Mouse (Mus musculus) gastrocnemius, adult 8-10 months (tissue): ENCODE measurements around the gene Scrn3. TPM values are rescaled to one million over a fixed set of nuclear protein-coding genes. Genes with fewer than 3 reads are reported as not detected.

Experiments used
- DNase-seq, 2 experiments: peaks; one replicate each; pipeline ENCODE4 v3.0.0; 2022; ENCODE audit warnings: low spot score in 2 of 2
- total RNA-seq, 4 experiments: library from RNA; stranded (reverse); gene quantifications; 2 replicates each; pipeline ENCODE4 v1.2.4; 2022

Gene Scrn3
- 10 to 100 TPM; 57.9 to 59.9 (median 58.6) TPM for total RNA-seq

GRCm38 (mm10) chr2:73312152-73313116, at the start of gene Scrn3, which contains the start of gene Cir1:
TSS of gene Scrn3 (plus strand) at chr2:73312601.
TSS of gene Cir1 (minus strand) at chr2:73312701.
- peak; percentile 88 to 93 for DNase-seq

DNA sequence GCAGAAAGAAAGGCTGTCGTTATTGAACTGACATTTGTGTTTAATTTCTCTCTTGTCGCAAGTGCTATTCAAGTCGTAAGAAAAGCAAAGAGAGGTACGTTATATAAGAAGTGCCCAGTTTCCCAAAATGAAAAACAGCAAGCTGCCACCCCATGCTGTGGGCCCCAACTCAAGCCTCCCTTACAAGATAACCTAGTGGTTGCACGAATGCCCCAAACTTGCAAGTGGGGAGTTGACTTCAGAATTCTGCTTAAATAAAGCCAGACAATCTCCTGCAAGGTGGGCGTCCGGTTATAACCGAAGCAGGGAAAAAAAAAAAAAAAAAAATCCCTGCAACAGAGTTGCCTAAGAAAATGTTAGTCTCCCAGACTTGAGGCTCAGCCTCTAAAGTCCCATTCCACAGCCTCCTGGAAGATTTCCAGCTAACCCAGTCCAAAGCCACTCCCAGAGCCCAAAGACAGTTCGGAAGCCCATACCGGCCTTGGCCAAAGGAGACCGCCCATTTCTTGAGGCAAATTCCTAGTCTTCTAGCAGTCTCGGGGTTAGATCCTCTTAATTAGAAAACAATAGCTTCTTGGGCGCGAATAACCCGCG, 49.1 kb upstream of the Scrn3 start:
- no peak for DNase-seq

- no peak for DNase-seq
Measured at GRCm38 (mm10) chr2:73263794-73264610, 48.4 kb upstream of the Scrn3 start.

- DNase-seq, result no peak
Measured at GRCm38 (mm10) chr2:73264611-73265195, 47.7 kb upstream of the Scrn3 start.

- no peak for DNase-seq
Measured at GRCm38 (mm10) chr2:73266011-73266410, 46.4 kb upstream of the Scrn3 start.

DNA sequence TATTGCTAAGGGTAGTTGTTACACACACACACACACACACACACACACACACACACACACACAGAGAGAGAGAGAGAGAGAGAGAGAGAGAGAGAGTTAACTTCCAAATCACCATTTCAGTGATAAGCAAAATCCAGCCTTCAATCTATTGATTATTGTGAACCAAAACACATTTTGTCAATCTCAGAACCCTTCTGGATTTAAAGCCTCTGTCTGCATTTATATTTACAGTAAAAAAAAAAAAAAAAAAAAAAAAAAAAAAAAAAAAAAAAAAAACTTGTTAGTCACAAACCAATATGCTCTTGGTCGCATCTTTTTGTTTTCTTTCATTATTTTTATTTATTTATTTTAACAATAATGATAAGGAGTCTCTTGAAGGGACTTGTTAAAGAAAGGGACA, 45.8 kb upstream of the Scrn3 start:
- no peak for DNase-seq

GRCm38 (mm10) chr2:73267231-73267630, 45.2 kb upstream of the Scrn3 start:
- DNase-seq, result no peak

- DNase-seq, result no peak
Measured at GRCm38 (mm10) chr2:73267818-73268217, 44.6 kb upstream of the Scrn3 start.

- DNase-seq, result no peak
Measured at GRCm38 (mm10) chr2:73268281-73268680, 44.1 kb upstream of the Scrn3 start.

GRCm38 (mm10) chr2:73268836-73269395, 43.5 kb upstream of the Scrn3 start:
- no peak for DNase-seq

GRCm38 (mm10) chr2:73269666-73270065, 42.7 kb upstream of the Scrn3 start:
- DNase-seq, result no peak

DNA sequence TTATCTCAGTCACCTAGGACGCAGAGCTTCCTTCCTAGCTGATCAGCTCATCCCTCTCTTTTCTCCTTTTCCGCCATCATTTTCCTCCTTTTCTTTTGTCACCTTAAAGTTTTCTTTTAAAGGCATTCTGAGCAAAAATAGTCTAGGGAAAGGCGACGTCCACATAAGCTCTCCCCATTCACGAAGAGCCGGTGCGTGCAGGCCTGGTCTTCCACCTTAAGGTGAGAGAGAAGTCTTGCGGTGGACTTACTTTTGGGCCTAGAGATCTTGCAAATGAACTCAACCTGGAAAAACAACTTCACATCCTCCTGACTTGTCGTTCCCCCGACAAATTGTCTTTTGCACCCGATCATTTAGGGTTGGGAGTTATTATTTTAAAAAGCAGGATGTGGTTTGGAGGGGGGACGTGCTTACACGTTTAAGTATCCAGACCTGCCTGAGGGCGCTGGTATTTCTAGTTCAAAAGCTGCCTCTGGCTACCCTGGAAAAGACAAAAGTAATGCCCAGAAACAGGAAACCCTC, 42.3 kb upstream of the Scrn3 start:
- no peak for DNase-seq

DNA sequence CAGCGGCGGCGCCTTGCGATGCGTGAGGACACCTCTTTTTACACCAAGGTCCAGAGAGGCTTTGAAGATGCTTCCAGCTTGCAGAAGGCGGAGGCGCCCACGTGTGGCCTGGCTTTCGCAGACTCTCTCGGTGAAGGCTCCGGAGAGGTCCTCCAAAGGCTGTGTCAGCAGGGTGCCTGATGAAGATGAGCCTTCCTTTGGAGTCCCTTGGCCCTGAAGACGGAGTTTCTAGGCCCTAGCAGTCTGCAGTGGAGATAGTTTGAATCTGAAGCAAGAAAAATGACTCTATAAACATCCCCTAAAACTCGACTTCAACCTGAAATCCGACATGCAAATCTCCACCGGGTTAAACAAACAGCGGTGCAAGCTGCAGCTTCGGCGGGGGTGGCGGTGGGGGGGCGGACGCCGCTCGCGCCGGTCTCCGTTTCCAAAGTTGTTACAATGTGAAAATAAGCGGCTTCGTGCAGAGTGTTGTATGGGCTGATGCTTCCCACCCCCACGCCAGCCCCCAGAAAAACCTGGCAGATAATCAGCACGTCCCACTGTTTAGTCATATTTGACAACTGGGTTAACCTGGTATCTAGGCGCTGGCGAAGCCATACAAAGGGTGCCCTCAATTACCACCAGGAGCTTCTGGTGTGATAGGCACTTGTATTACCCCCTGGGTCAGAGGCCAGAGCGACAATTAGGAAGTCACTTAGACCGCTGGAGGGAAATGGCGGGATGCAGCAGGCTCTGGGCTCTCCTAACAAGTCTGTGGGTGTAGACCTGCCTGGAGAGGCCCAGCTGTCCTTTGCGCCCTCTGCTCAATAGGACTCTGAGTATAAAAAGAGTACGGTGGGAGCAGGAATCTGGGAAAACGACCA, 41.6 kb upstream of the Scrn3 start:
- no peak for DNase-seq

GRCm38 (mm10) chr2:73271459-73272161, 40.8 kb upstream of the Scrn3 start, which contains the start of gene Sp9:
TSS of gene Sp9 (plus strand) at chr2:73271925.
- DNase-seq, result no peak

DNA sequence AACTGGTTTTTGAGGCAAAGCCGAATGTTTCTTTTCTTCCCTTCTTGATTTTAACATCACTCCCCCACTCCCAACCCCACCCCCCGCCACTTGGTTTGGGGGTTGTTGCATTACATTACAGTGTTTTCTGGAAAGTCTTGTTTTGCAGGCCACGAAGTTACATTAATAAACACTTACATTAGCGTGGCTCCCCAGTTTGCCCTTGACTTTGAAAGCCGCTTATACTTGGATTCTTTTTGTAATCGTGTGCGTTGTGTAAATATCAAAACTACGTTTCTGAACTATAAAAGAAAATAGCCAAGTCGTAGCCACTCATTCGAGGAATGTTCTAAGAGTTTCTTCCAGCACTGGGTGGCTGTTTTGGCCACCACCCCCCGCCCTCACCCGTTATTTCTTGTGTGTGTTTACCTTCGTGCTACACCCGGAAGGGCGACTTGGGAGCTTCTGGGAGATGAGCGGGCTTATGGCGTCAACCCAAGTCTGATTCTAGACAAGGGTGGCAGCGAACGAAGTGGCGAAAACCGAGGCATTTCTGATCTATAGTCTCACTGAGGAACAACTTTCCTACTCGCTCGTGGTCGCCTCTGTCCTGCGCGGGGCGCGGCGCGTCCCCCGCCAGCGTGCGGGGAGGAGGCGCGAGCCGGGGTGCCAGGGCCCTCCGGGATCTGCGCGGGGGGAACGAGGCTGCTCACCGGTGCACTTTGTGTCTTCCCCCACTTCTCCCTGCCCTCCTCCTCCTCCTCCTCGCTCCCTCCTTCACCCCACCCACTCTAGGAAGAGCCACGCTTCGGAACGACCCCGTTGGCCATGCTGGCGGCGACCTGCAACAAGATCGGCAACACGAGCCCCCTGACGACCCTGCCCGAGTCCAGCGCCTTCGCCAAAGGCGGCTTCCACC, 39.8 kb upstream of the Scrn3 start:
- no peak for DNase-seq

DNA sequence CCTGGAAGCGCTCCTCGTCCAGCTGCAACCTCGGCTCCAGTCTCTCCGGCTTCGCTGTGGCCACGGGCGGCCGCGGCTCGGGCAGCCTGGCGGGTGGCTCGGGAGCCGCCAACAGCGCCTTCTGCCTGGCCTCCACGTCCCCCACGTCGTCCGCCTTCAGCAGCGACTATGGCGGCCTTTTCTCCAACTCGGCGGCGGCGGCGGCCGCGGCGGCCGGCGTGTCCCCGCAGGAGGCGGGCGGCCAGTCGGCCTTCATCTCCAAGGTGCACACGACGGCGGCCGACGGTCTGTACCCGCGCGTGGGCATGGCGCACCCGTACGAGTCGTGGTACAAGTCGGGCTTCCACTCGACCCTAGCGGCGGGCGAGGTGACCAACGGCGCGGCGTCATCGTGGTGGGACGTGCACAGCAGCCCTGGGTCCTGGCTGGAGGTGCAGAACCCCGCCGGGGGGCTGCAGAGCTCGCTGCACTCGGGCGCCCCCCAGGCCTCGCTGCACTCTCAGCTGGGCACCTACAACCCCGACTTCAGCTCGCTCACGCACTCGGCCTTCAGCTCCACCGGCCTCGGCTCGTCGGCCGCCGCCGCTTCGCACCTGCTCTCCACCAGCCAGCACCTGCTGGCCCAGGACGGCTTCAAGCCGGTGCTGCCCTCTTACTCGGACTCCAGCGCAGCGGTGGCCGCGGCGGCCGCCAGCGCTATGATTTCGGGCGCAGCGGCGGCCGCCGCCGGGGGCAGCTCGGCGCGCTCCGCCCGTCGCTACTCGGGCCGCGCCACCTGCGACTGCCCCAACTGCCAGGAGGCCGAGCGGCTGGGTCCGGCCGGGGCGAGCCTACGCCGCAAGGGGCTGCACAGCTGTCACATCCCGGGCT, 38.9 kb upstream of the Scrn3 start:
- DNase-seq, result no peak
